Mouse (Mus musculus): ENCODE measurements at regions not wholly inside any gene's neighbourhood (a gene's known extent, or its start where the extent isn't known, plus 50 kb on each side); places are given as distances from the start of the nearest gene placed in this dataset.
A peak's percentile ranks its signal among the peaks of the same experiment; 100 is the strongest.

DNA sequence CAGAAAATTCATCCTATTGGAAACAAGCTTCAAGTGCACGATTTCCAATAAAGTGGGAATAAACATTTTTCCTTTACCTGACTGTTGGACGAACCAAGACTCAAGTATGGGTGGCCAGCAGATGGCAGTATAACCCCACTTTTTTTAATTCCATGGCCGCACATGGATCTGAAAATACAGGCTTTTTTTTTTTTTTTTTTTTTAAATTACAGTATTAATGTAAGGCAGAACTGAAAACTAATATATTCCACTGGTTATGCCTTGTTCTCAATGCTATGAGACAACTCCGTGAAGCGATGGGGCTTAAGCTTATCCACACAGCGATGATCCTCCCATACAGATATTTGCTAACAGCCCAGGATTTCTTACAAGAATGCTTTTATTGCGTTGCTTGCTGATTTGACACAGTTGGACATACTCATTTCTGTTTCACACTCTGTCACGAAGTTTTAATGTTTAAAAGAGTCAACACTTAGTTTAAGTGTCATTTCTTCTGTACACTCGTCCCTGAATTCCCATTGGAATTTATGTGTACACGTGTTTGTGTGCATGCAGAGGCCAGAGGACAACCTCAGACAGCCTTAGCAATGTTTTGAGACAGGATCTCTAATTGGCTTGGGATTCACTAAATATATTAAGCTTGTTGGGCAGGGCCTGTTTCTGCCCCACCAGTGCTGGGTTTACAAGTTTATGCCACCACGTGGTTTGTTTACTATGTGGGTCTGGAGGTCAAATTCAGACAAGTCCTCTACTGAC is 332.3 kb downstream of the D3Ertd751e start:
- Histone ChIP-seq H3K27ac (ENCODE audit: low read depth, low read length) (no peak overlapping the region), H3K9me3 (ENCODE audit: control insufficient read depth, low read length) (no peaks in the 10 kb centered on the region), H3K4me3 (ENCODE audit: low read depth, low read length) (no peak overlapping the region), H3K27me3 (ENCODE audit: control insufficient read depth, insufficient read depth, low read length) (no peaks in the 10 kb centered on the region), H3K4me2 (no peak overlapping the region), H3K9ac (ENCODE audit: low read length) (no peak overlapping the region), H3K36me3 (ENCODE audit: control insufficient read depth, insufficient read depth, low read length) (no peaks in the 10 kb centered on the region), H3K4me1 (ENCODE audit: control insufficient read depth, insufficient read depth, low read length) (no peaks in the 10 kb centered on the region)
- 51% methylated on average over 11 of the region's 11 CpGs for WGBS
- ATAC-seq (ENCODE audit: low FRiP score) (peak; percentile 72; the same call in 1 of the 2 replicates), DNase-seq (ENCODE audit: low spot score, missing footprints) (peak; percentile 94)

- Histone ChIP-seq H3K4me3 (ENCODE audit: low read depth, low read length) (no peak overlapping the region), H3K9ac (ENCODE audit: low read length) (no peak overlapping the region), H3K4me2 (peak overlapping the region; percentile 17; the same call in 1 of the 2 replicates), H3K27me3 (ENCODE audit: control insufficient read depth, insufficient read depth, low read length) (no peaks in the 10 kb centered on the region), H3K4me1 (ENCODE audit: control insufficient read depth, insufficient read depth, low read length) (no peaks in the 10 kb centered on the region), H3K27ac (ENCODE audit: low read depth, low read length) (no peak overlapping the region), H3K9me3 (ENCODE audit: control insufficient read depth, low read length) (no peaks in the 10 kb centered on the region), H3K36me3 (ENCODE audit: control insufficient read depth, insufficient read depth, low read length) (no peaks in the 10 kb centered on the region)
- DNase-seq (ENCODE audit: low spot score, missing footprints) = peak; percentile 95
- peak; percentile 94 for ATAC-seq (ENCODE audit: low FRiP score)
- WGBS = 27% methylated on average over 13 of the region's 13 CpGs
These were observed 368.8 kb downstream of the D3Ertd751e start for GRCm38 (mm10) chr3:42110976-42111847.

- DNase-seq (ENCODE audit: low spot score, missing footprints) (no peak), ATAC-seq (ENCODE audit: low FRiP score) (no peak)
- WGBS = 69% methylated on average over 3 of the region's 3 CpGs
These were observed 387.6 kb downstream of the D3Ertd751e start for GRCm38 (mm10) chr3:42129821-42130560.

GRCm38 (mm10) chr3:42132322-42132721 is 389.9 kb downstream of the D3Ertd751e start:
- Histone ChIP-seq H3K4me1 (ENCODE audit: control insufficient read depth, insufficient read depth, low read length) (no peaks in the 10 kb centered on the region), H3K4me2 (no peak overlapping the region), H3K9ac (ENCODE audit: low read length) (no peak overlapping the region), H3K27ac (ENCODE audit: low read depth, low read length) (no peak overlapping the region), H3K27me3 (ENCODE audit: control insufficient read depth, insufficient read depth, low read length) (no peaks in the 10 kb centered on the region), H3K9me3 (ENCODE audit: control insufficient read depth, low read length) (no peaks in the 10 kb centered on the region), H3K4me3 (ENCODE audit: low read depth, low read length) (no peak overlapping the region), H3K36me3 (ENCODE audit: control insufficient read depth, insufficient read depth, low read length) (no peaks in the 10 kb centered on the region)
- ATAC-seq (ENCODE audit: low FRiP score) = no peak
- 92% methylated on average over 1 of the region's 1 CpGs for WGBS
- no peak for DNase-seq (ENCODE audit: low spot score, missing footprints)

More at GRCm38 (mm10) chr3:42129821-42130560, 387.6 kb downstream of the D3Ertd751e start:
- Histone ChIP-seq H3K27me3 (ENCODE audit: control insufficient read depth, insufficient read depth, low read length) (no peaks in the 10 kb centered on the region), H3K27ac (ENCODE audit: low read depth, low read length) (no peak overlapping the region), H3K9ac (ENCODE audit: low read length) (no peak overlapping the region), H3K4me1 (ENCODE audit: control insufficient read depth, insufficient read depth, low read length) (no peaks in the 10 kb centered on the region), H3K9me3 (ENCODE audit: control insufficient read depth, low read length) (no peaks in the 10 kb centered on the region), H3K36me3 (ENCODE audit: control insufficient read depth, insufficient read depth, low read length) (no peaks in the 10 kb centered on the region), H3K4me2 (no peak overlapping the region), H3K4me3 (ENCODE audit: low read depth, low read length) (no peak overlapping the region)

- WGBS = 85% methylated on average over 3 of the region's 3 CpGs
- Histone ChIP-seq H3K4me1 (ENCODE audit: control insufficient read depth, insufficient read depth, low read length) (no peaks in the 10 kb centered on the region), H3K4me2 (no peak overlapping the region), H3K36me3 (ENCODE audit: control insufficient read depth, insufficient read depth, low read length) (no peaks in the 10 kb centered on the region), H3K4me3 (ENCODE audit: low read depth, low read length) (no peak overlapping the region), H3K27me3 (ENCODE audit: control insufficient read depth, insufficient read depth, low read length) (no peaks in the 10 kb centered on the region), H3K9me3 (ENCODE audit: control insufficient read depth, low read length) (no peaks in the 10 kb centered on the region), H3K27ac (ENCODE audit: low read depth, low read length) (no peak overlapping the region), H3K9ac (ENCODE audit: low read length) (no peak overlapping the region)
- ATAC-seq (ENCODE audit: low FRiP score) = no peak
- no peak for DNase-seq (ENCODE audit: low spot score, missing footprints)
These were observed 411.0 kb downstream of the D3Ertd751e start for GRCm38 (mm10) chr3:42153372-42153771.

- WGBS = 36% methylated on average over 4 of the region's 4 CpGs
- Histone ChIP-seq H3K9me3 (ENCODE audit: control insufficient read depth, low read length) (no peaks in the 10 kb centered on the region), H3K27ac (ENCODE audit: low read depth, low read length) (no peak overlapping the region), H3K4me3 (ENCODE audit: low read depth, low read length) (no peak overlapping the region), H3K4me1 (ENCODE audit: control insufficient read depth, insufficient read depth, low read length) (no peaks in the 10 kb centered on the region), H3K27me3 (ENCODE audit: control insufficient read depth, insufficient read depth, low read length) (no peaks in the 10 kb centered on the region), H3K36me3 (ENCODE audit: control insufficient read depth, insufficient read depth, low read length) (no peaks in the 10 kb centered on the region), H3K9ac (ENCODE audit: low read length) (no peak overlapping the region), H3K4me2 (no peak overlapping the region)
- peak; percentile 11; the same call in 1 of the 2 replicates for ATAC-seq (ENCODE audit: low FRiP score)
- DNase-seq (ENCODE audit: low spot score, missing footprints) = no peak
These were observed 412.5 kb downstream of the D3Ertd751e start for GRCm38 (mm10) chr3:42154909-42155308.

- WGBS = 57% methylated on average over 3 of the region's 3 CpGs
- H3K4me2 ChIP-seq = no peak overlapping the region
- H3K4me3 ChIP-seq (ENCODE audit: low read depth, low read length) = no peak overlapping the region
- H3K36me3 ChIP-seq (ENCODE audit: control insufficient read depth, insufficient read depth, low read length) = no peaks in the 10 kb centered on the region
- no peaks in the 10 kb centered on the region for H3K9me3 ChIP-seq (ENCODE audit: control insufficient read depth, low read length)
- no peak overlapping the region for H3K27ac ChIP-seq (ENCODE audit: low read depth, low read length)
- no peaks in the 10 kb centered on the region for H3K27me3 ChIP-seq (ENCODE audit: control insufficient read depth, insufficient read depth, low read length)
- DNase-seq (ENCODE audit: low spot score, missing footprints) (no peak), ATAC-seq (ENCODE audit: low FRiP score) (no peak)
- H3K9ac ChIP-seq (ENCODE audit: low read length) = no peak overlapping the region
- H3K4me1 ChIP-seq (ENCODE audit: control insufficient read depth, insufficient read depth, low read length) = no peaks in the 10 kb centered on the region
These were observed 421.3 kb downstream of the D3Ertd751e start for GRCm38 (mm10) chr3:42163666-42164065.

- no peak for DNase-seq (ENCODE audit: low spot score, missing footprints)
- ATAC-seq (ENCODE audit: low FRiP score) = no peak
- H3K4me3 ChIP-seq (ENCODE audit: low read depth, low read length) = no peak overlapping the region
- WGBS = 79% methylated on average over 1 of the region's 1 CpGs
- no peak overlapping the region for H3K4me2 ChIP-seq
- no peaks in the 10 kb centered on the region for H3K27me3 ChIP-seq (ENCODE audit: control insufficient read depth, insufficient read depth, low read length)
- no peak overlapping the region for H3K9ac ChIP-seq (ENCODE audit: low read length)
- no peaks in the 10 kb centered on the region for H3K9me3 ChIP-seq (ENCODE audit: control insufficient read depth, low read length)
- no peak overlapping the region for H3K27ac ChIP-seq (ENCODE audit: low read depth, low read length)
- H3K4me1 ChIP-seq (ENCODE audit: control insufficient read depth, insufficient read depth, low read length) = no peaks in the 10 kb centered on the region
- no peaks in the 10 kb centered on the region for H3K36me3 ChIP-seq (ENCODE audit: control insufficient read depth, insufficient read depth, low read length)
These were observed 456.8 kb downstream of the D3Ertd751e start for GRCm38 (mm10) chr3:42199206-42199605.

All from midbrain, embryonic 11.5 days (tissue).